Mouse (Mus musculus): ENCODE results near the gene Epo.

Gene Epo

GRCm38 (mm10) chr5:137540991-137541390 lies 7.9 kb upstream of the Epo start:
- DNase-seq (ENCODE audit: extremely low spot score, low spot score), result no peak

GRCm38 (mm10) chr5:137539291-137539801 lies 6.3 kb upstream of the Epo start:
- no peak for DNase-seq (ENCODE audit: extremely low spot score, low spot score)

GRCm38 (mm10) chr5:137537461-137537860 lies 4.4 kb upstream of the Epo start:
- no peak for DNase-seq (ENCODE audit: extremely low spot score, low spot score)

- DNase-seq (ENCODE audit: extremely low spot score, low spot score), result no peak
Measured at GRCm38 (mm10) chr5:137535318-137535717, 2.3 kb upstream of the Epo start.

- no peak for DNase-seq (ENCODE audit: extremely low spot score, low spot score)
Measured at GRCm38 (mm10) chr5:137534762-137535161, 1.7 kb upstream of the Epo start.

- DNase-seq (ENCODE audit: extremely low spot score, low spot score), result no peak
Measured at GRCm38 (mm10) chr5:137532808-137533116, 280 bp downstream of the Epo start.

GRCm38 (mm10) chr5:137532131-137532807 lies 773 bp downstream of the Epo start:
- peak; percentile 58 for DNase-seq (ENCODE audit: extremely low spot score, low spot score)

GRCm38 (mm10) chr5:137531414-137532130 lies 1.5 kb downstream of the Epo start:
- peak; percentile 83 for DNase-seq (ENCODE audit: extremely low spot score, low spot score)

- peak; percentile 60 for DNase-seq (ENCODE audit: extremely low spot score, low spot score)
Measured at GRCm38 (mm10) chr5:137530588-137531413, 2.2 kb downstream of the Epo start.

- no peak for DNase-seq (ENCODE audit: extremely low spot score, low spot score)
Measured at GRCm38 (mm10) chr5:137530075-137530474, 3.0 kb downstream of the Epo start.

- DNase-seq (ENCODE audit: extremely low spot score, low spot score), result no peak
Measured at GRCm38 (mm10) chr5:137529221-137529995, 3.6 kb downstream of the Epo start.

- no peak for DNase-seq (ENCODE audit: extremely low spot score, low spot score)
Measured at GRCm38 (mm10) chr5:137528247-137528968, 4.6 kb downstream of the Epo start.

GRCm38 (mm10) chr5:137527413-137527812 lies 5.6 kb downstream of the Epo start:
- DNase-seq (ENCODE audit: extremely low spot score, low spot score), result no peak

- no peak for DNase-seq (ENCODE audit: extremely low spot score, low spot score)
Measured at GRCm38 (mm10) chr5:137526192-137526936, 6.7 kb downstream of the Epo start.

GRCm38 (mm10) chr5:137525511-137525910 lies 7.5 kb downstream of the Epo start:
- no peak for DNase-seq (ENCODE audit: extremely low spot score, low spot score)

- no peak for DNase-seq (ENCODE audit: extremely low spot score, low spot score)
Measured at GRCm38 (mm10) chr5:137524671-137525070, 8.4 kb downstream of the Epo start.

- no peak for DNase-seq (ENCODE audit: extremely low spot score, low spot score)
Measured at GRCm38 (mm10) chr5:137524251-137524515, 8.9 kb downstream of the Epo start.

- DNase-seq (ENCODE audit: extremely low spot score, low spot score), result no peak
Measured at GRCm38 (mm10) chr5:137523396-137524250, 9.4 kb downstream of the Epo start.

GRCm38 (mm10) chr5:137522711-137523110 lies 10.3 kb downstream of the Epo start:
- no peak for DNase-seq (ENCODE audit: extremely low spot score, low spot score)

Data from neural tube, embryonic 10.5 days (tissue).